Mouse (Mus musculus): ENCODE measurements around the gene Spin2e. TPM values are rescaled to one million over a fixed set of nuclear protein-coding genes. Genes with fewer than 3 reads are reported as not detected.
"Not testable (repeated sequence)": the region's sequence is repeated elsewhere in the genome, so short reads cannot be mapped to it uniquely, and the experiment has no call there.

Spin2e gene
- not detected for total RNA-seq (2021)
- long read RNA-seq, experiment 1 = 0 reads
- long read RNA-seq, experiment 2 = 0 reads

DNA sequence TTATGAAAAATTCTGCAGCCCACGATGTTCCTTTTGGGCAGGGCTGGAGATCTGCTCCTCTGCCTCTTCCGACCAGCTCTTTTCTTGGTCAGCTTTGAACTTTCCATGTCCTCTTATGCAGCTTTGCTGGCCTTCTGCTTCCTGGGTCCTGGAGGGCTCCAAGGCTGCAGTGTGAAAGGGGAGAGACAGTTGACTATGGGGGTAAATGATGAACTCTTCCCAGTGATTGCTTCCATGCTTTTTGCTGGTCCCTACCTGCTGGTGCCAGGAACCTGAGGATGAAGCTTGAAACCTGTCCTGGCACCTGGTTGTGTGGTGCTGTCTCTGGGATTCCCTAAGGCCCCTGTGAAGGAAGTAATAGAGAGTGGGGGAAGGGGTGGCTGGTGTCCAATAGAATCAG is at the start of gene Spin2e:
TSS of gene Spin2e (minus strand) at position 101 of the 400 bp plus-strand sequence.
- DNase-seq = not testable (repeated sequence)

DNA sequence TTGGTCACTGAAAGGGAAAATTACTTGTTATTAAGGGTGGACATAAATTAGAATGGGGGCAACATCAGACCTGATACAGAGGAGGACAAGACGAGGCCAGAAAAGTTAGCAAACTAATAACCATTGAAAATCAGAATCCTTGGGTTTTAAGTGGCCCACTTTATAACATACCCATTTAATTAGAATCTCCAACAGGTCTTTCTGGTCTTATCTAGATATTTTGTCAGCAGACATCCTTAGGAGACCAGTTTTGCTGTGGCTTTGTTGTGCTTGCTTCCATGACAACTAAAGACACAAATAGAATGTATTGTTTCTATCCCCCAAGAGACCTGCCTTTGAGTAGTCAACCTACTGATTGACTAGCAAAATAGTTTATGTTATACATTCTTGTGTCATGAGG is 44.5 kb downstream of the Spin2e start, which contains the start of gene Gm21883:
TSS of gene Gm21883 (minus strand) at position 101 of the 400 bp plus-strand sequence.
- not testable (repeated sequence) for DNase-seq

Other genes with a start within 250 kb of the Spin2e start
- gene Btbd35f19, start 235.0 kb downstream of the Spin2e start, total RNA-seq (2021) = not detected
- not detected for gene Gm21883, start 44.6 kb downstream of the Spin2e start, total RNA-seq (2021)
- gene Btbd35f25, start 98.2 kb upstream of the Spin2e start, total RNA-seq (2021) = not detected